Mouse (Mus musculus) testis, postnatal 14 days (tissue): ENCODE data around the gene Nmrk1.
"Not testable (repeated sequence)": the region's sequence is repeated elsewhere in the genome, so short reads cannot be mapped to it uniquely, and the experiment has no call there.

Experiments
- DNase-seq: peaks from one replicate; pipeline ENCODE4 v3.0.0; 2021; ENCODE audit warnings: low spot score

The Nmrk1 gene

GRCm38 (mm10) chr19:18631644-18632219 lies at the start of gene Nmrk1, which contains the start of gene Ostf1:
Nmrk1 (plus strand) TSS chr19:18631950.
Ostf1 (minus strand) TSS chr19:18631823.
- DNase-seq = peak; percentile 97

DNA sequence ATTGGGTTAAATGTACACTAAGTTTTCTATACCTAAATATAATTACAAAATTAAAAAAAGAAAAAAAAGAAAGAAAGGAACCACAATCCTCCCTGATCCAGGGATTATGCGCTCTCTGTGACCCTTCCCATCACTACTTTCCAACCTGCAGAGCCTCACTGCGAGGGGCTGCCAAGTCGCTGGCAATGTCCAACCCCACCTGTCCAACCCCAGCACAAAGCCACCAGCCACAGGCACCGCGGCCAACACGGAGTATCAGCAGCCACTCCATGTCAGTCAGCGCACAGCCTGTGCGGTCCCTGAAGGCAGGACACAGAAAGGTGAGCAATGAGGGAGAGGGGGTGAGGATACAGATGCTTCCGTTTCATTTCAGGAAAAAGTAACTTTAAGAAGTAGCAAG lies 49.5 kb upstream of the Nmrk1 start:
- DNase-seq = no peak

GRCm38 (mm10) chr19:18582887-18583286 lies 48.9 kb upstream of the Nmrk1 start:
- no peak for DNase-seq

- DNase-seq = no peak
Measured at GRCm38 (mm10) chr19:18583706-18584105, 48.0 kb upstream of the Nmrk1 start.

DNA sequence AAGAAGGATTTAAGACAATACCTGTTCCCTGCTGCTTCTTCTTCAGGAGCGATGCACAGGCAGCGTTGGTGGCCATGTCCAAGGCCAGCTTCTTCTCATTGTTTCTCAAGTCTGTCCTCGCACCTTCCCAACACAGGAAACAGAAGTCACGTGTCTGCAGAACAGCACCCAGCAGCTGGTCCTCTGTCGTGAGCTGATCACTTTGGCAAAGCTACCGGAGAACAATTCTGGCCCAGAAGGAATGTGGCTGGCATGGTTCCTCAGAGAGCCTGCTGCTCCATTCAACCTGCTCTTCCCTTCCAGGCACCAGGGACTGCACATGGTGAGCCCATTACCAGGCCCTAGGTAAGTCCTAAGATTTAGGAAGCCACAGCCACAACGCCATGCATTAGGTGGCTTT lies 47.1 kb upstream of the Nmrk1 start:
- no peak for DNase-seq

DNA sequence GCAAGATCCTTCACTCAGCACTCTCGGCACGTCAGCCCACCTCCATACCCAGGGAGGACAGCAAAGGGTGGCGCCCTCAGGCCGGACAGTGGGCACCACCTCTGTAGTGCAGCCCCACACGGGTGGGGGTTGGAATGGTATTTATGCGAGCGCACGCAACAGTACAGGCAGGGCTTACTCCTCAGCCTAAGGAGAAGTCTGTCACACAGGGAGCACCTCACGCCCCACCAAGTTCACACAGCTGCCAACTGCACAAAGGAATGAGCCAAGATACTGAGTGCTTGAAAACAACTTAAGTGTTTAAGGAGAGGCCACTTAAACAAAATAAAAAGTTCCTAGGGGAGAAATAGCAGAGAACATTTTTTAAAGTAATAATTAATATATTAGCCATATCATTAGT lies 44.6 kb upstream of the Nmrk1 start:
- DNase-seq = no peak

DNA sequence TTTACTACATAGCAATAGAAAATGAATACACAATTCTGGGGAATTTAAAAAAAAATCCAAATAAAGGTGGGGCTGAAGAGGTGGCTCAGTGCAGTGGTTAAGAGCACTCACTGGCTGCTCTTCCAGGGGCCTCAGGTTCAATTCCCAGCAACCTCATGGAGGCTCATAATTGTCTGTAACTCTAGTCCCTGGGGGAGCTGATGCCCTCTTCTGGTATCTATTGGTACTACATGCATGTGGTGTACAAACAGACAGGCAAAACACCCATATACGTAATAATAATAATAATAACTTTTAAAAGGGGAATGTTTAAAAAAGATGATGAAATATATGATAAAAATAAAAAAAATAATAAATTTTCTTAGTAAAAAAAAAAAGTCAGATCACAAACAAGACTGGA lies 43.5 kb upstream of the Nmrk1 start:
- DNase-seq = no peak

DNA sequence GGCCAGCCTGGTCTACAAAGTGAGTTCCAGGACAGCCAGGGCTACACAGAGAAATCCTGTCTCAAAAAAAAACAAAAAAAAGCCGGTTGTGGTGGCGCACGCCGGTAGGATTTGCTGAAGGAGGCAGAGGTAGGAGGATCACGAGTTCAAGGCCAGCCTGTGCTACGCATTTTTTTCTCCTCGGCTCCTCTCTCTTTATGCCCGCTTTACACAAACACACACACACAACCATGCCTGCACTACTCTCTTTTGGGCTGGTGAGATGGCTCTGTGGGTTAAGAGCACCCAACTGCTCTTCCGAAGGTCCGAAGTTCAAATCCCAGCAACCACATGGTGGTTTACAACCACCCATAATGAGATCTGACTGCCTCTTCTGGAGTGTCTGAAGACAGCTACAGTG lies 42.9 kb upstream of the Nmrk1 start:
- DNase-seq = not testable (repeated sequence)

GRCm38 (mm10) chr19:18589276-18589675 lies 42.5 kb upstream of the Nmrk1 start:
- DNase-seq = no peak

DNA sequence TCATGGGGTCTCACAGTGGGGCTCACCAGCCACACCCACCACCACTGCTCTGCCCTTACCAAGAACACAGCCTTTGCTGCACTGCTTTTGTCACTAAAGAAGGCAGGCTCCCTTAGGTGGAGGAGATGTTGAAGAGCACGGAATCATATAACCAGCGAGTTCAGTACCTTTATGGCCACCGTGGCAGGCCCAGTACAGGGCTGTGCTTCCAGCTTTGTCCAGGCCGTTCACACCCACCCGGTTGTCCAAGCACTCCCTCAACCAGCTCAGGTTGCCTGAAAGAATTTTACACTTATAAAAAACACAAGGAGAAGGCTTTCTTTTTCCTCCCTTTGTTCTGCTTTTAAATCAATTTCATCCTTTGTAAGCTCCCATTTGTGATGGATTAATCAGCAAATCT lies 41.5 kb upstream of the Nmrk1 start:
- DNase-seq = no peak

- DNase-seq = no peak
Measured at GRCm38 (mm10) chr19:18590942-18591354, 40.8 kb upstream of the Nmrk1 start.

DNA sequence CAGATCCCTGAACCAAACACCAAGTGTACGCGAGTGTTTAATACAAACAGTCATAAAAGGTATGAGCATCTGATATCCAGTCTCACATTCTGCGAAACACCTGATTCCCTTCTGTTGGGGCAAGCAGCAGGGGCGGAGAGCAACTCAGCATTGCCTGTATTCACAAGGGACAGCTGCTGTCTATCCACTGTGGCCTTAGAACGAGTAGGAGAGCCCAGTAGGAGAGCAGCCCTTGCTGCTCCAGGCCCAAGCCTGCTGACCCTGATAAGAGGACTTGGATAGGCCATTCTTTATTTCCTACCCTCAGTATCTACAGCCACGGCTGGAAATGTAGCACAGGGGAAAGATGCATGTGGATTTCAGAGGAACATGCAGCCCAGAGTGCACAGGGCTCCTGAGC lies 38.8 kb upstream of the Nmrk1 start:
- DNase-seq = no peak

GRCm38 (mm10) chr19:18593722-18594121 lies 38.0 kb upstream of the Nmrk1 start:
- no peak for DNase-seq

DNA sequence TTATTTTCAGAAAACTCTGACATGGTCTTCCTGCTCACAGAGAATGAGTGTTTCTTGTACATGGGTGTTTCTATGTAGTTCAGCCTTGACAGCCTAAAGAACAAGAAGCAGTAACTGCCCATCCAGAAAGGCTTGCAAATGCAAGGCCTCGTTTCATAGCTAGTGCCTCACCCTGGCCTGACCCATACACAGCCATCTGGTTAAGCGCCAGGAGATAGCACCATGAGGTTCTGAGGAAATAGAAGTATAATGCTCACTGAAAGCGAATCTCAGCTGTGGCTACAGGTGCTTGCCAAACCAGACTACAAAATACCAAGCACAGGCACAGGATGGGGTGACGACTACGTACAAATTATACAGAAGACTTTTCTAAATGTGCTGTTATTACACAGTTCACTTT lies 34.9 kb upstream of the Nmrk1 start:
- DNase-seq = no peak

GRCm38 (mm10) chr19:18597772-18598171 lies 34.0 kb upstream of the Nmrk1 start:
- no peak for DNase-seq

DNA sequence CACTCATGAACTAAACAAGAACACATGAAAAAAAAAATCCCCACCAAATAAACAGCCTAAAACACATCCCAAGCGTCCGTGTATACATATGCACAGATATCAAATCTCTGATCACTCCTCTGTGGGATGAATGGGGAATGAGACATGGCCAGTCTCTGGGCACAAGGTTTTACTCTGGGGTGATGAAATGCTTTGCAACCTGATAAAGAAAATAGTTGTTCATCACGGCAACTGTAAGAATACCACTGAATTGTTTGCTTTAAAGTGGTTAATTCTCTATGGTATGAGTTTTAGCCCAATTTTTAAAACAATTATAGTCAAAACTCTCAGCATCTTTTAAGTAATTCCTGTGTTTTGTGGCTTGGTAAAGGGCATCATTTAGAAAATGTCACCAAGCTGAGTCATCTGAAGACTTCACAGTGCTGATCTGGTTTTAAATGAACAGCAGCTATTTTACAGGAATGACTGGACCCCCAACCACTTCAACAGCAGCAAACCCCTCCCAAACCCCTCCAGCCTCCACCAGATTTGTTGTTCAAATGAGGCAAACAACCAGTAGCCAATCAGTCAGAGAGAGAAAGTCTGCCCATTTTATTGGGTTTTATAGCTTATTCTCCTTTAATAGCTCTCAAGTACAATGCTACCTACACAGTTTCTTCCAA lies 33.4 kb upstream of the Nmrk1 start:
- DNase-seq = no peak

GRCm38 (mm10) chr19:18599051-18599450 lies 32.7 kb upstream of the Nmrk1 start:
- peak; percentile 14 for DNase-seq

GRCm38 (mm10) chr19:18599650-18600049 lies 32.1 kb upstream of the Nmrk1 start:
- DNase-seq = no peak

- DNase-seq = no peak
Measured at GRCm38 (mm10) chr19:18600611-18601010, 31.1 kb upstream of the Nmrk1 start.

- DNase-seq = no peak
Measured at GRCm38 (mm10) chr19:18603011-18603410, 28.7 kb upstream of the Nmrk1 start.

- DNase-seq = no peak
Measured at GRCm38 (mm10) chr19:18607907-18608306, 23.8 kb upstream of the Nmrk1 start.

DNA sequence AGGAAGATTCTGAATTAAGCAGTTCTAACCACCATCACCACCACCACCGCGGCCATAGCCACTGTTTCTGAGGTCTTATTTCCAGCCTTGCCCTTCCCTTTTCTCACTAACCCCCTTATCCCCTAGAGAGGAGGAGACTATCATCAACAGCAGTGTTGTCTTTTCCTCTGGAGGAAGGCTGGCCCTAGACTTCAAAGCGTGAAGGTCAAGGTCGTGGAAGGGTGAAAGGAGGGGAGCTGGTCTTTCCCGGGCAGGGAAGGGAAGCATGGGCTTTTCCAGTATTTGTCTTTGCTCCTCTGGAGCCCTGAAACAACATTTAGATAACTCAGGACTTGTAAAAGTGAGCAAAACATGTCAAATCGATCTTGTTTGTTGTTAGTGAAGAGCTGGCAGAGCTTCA lies 22.8 kb upstream of the Nmrk1 start:
- DNase-seq = no peak

- no peak for DNase-seq
Measured at GRCm38 (mm10) chr19:18614337-18614736, 17.4 kb upstream of the Nmrk1 start.

- DNase-seq = no peak
Measured at GRCm38 (mm10) chr19:18615680-18616240, 16.0 kb upstream of the Nmrk1 start.
